Mouse (Mus musculus): ENCODE results near the gene Ptprt. TPM values are rescaled to one million over a fixed set of nuclear protein-coding genes. Genes with fewer than 3 reads are reported as not detected.

Ptprt gene
- polyA plus RNA-seq, 1 experiment from 2014 or later: 0.45 TPM

GRCm38 (mm10) chr2:162080717-162081398 is 580.1 kb downstream of the Ptprt start:
- Histone ChIP-seq H3K9me3 (replicated peaks; ENCODE audit: control insufficient read depth, low read length) (no peaks in the 10 kb centered on the region), H3K4me1 (ENCODE audit: control insufficient read depth, insufficient read depth, low read length) (no peaks in the 10 kb centered on the region), H3K4me2 (ENCODE audit: low read depth, low read length) (no peak overlapping the region), H3K36me3 (ENCODE audit: control insufficient read depth, insufficient read depth) (no peaks in the 10 kb centered on the region), H3K9ac (ENCODE audit: low read length) (no peak overlapping the region), H3K27ac (ENCODE audit: low read length) (no peak overlapping the region), H3K27me3 (ENCODE audit: control insufficient read depth, insufficient read depth, low read length) (no peaks in the 10 kb centered on the region), H3K4me3 (ENCODE audit: low read length) (no peak overlapping the region)
- no peak for ATAC-seq (replicated peaks; ENCODE audit: extremely low read depth, insufficient read depth, low FRiP score)
- 67% methylated on average over 1 of the region's 1 CpGs for WGBS

- no peaks in the 10 kb centered on the region for H3K9me3 ChIP-seq (replicated peaks; ENCODE audit: control insufficient read depth, low read length)
- WGBS: 82% methylated on average over 5 of the region's 5 CpGs
- H3K36me3 ChIP-seq (ENCODE audit: control insufficient read depth, insufficient read depth): no peaks in the 10 kb centered on the region
- H3K4me3 ChIP-seq (ENCODE audit: low read length): no peak overlapping the region
- ATAC-seq (replicated peaks; ENCODE audit: extremely low read depth, insufficient read depth, low FRiP score): no peak
- H3K4me2 ChIP-seq (ENCODE audit: low read depth, low read length): no peak overlapping the region
- H3K27ac ChIP-seq (ENCODE audit: low read length): no peak overlapping the region
- no peaks in the 10 kb centered on the region for H3K4me1 ChIP-seq (ENCODE audit: control insufficient read depth, insufficient read depth, low read length)
- no peaks in the 10 kb centered on the region for H3K27me3 ChIP-seq (ENCODE audit: control insufficient read depth, insufficient read depth, low read length)
- no peak overlapping the region for H3K9ac ChIP-seq (ENCODE audit: low read length)
Observed at GRCm38 (mm10) chr2:162078571-162079280, 582.2 kb downstream of the Ptprt start.

GRCm38 (mm10) chr2:162052816-162053215 is 608.1 kb downstream of the Ptprt start:
- ATAC-seq (replicated peaks; ENCODE audit: extremely low read depth, insufficient read depth, low FRiP score): no peak
- Histone ChIP-seq H3K9me3 (replicated peaks; ENCODE audit: control insufficient read depth, low read length) (no peaks in the 10 kb centered on the region), H3K27me3 (ENCODE audit: control insufficient read depth, insufficient read depth, low read length) (no peaks in the 10 kb centered on the region), H3K36me3 (ENCODE audit: control insufficient read depth, insufficient read depth) (no peaks in the 10 kb centered on the region), H3K4me1 (ENCODE audit: control insufficient read depth, insufficient read depth, low read length) (no peaks in the 10 kb centered on the region), H3K4me3 (ENCODE audit: low read length) (no peak overlapping the region), H3K27ac (ENCODE audit: low read length) (no peak overlapping the region), H3K4me2 (ENCODE audit: low read depth, low read length) (no peak overlapping the region), H3K9ac (ENCODE audit: low read length) (no peak overlapping the region)
- 91% methylated on average over 3 of the region's 3 CpGs for WGBS

GRCm38 (mm10) chr2:162050198-162050597 is 610.7 kb downstream of the Ptprt start:
- Histone ChIP-seq H3K4me1 (ENCODE audit: control insufficient read depth, insufficient read depth, low read length) (no peaks in the 10 kb centered on the region), H3K36me3 (ENCODE audit: control insufficient read depth, insufficient read depth) (no peaks in the 10 kb centered on the region), H3K27me3 (ENCODE audit: control insufficient read depth, insufficient read depth, low read length) (no peaks in the 10 kb centered on the region), H3K9ac (ENCODE audit: low read length) (no peak overlapping the region), H3K27ac (ENCODE audit: low read length) (no peak overlapping the region), H3K4me3 (ENCODE audit: low read length) (no peak overlapping the region), H3K9me3 (replicated peaks; ENCODE audit: control insufficient read depth, low read length) (no peaks in the 10 kb centered on the region), H3K4me2 (ENCODE audit: low read depth, low read length) (no peak overlapping the region)
- no peak for ATAC-seq (replicated peaks; ENCODE audit: extremely low read depth, insufficient read depth, low FRiP score)
- 86% methylated on average over 4 of the region's 4 CpGs for WGBS

GRCm38 (mm10) chr2:162035615-162036014 is 625.3 kb downstream of the Ptprt start:
- no peak overlapping the region for H3K27ac ChIP-seq (ENCODE audit: low read length)
- no peaks in the 10 kb centered on the region for H3K36me3 ChIP-seq (ENCODE audit: control insufficient read depth, insufficient read depth)
- no peak overlapping the region for H3K4me2 ChIP-seq (ENCODE audit: low read depth, low read length)
- no peak overlapping the region for H3K4me3 ChIP-seq (ENCODE audit: low read length)
- no peak for ATAC-seq (replicated peaks; ENCODE audit: extremely low read depth, insufficient read depth, low FRiP score)
- H3K4me1 ChIP-seq (ENCODE audit: control insufficient read depth, insufficient read depth, low read length): no peaks in the 10 kb centered on the region
- no peaks in the 10 kb centered on the region for H3K9me3 ChIP-seq (replicated peaks; ENCODE audit: control insufficient read depth, low read length)
- no peaks in the 10 kb centered on the region for H3K27me3 ChIP-seq (ENCODE audit: control insufficient read depth, insufficient read depth, low read length)
- 49% methylated on average over 4 of the region's 4 CpGs for WGBS
- H3K9ac ChIP-seq (ENCODE audit: low read length): no peak overlapping the region

- Histone ChIP-seq H3K4me2 (ENCODE audit: low read depth, low read length) (no peak overlapping the region), H3K9ac (ENCODE audit: low read length) (no peak overlapping the region), H3K27me3 (ENCODE audit: control insufficient read depth, insufficient read depth, low read length) (no peaks in the 10 kb centered on the region), H3K4me1 (ENCODE audit: control insufficient read depth, insufficient read depth, low read length) (no peaks in the 10 kb centered on the region), H3K36me3 (ENCODE audit: control insufficient read depth, insufficient read depth) (no peaks in the 10 kb centered on the region), H3K27ac (ENCODE audit: low read length) (no peak overlapping the region), H3K9me3 (replicated peaks; ENCODE audit: control insufficient read depth, low read length) (no peaks in the 10 kb centered on the region), H3K4me3 (ENCODE audit: low read length) (no peak overlapping the region)
- WGBS: 55% methylated on average over 4 of the region's 4 CpGs
- ATAC-seq (replicated peaks; ENCODE audit: extremely low read depth, insufficient read depth, low FRiP score): no peak
Observed at GRCm38 (mm10) chr2:162031636-162032035, 629.3 kb downstream of the Ptprt start.

GRCm38 (mm10) chr2:162001016-162001415 is 659.9 kb downstream of the Ptprt start:
- Histone ChIP-seq H3K4me2 (ENCODE audit: low read depth, low read length) (no peak overlapping the region), H3K4me1 (ENCODE audit: control insufficient read depth, insufficient read depth, low read length) (no peaks in the 10 kb centered on the region), H3K27ac (ENCODE audit: low read length) (no peak overlapping the region), H3K36me3 (ENCODE audit: control insufficient read depth, insufficient read depth) (no peaks in the 10 kb centered on the region), H3K9me3 (replicated peaks; ENCODE audit: control insufficient read depth, low read length) (no peaks in the 10 kb centered on the region; the same call in 1 of the 2 replicates), H3K9ac (ENCODE audit: low read length) (no peak overlapping the region), H3K27me3 (ENCODE audit: control insufficient read depth, insufficient read depth, low read length) (no peaks in the 10 kb centered on the region), H3K4me3 (ENCODE audit: low read length) (no peak overlapping the region)
- no peak for ATAC-seq (replicated peaks; ENCODE audit: extremely low read depth, insufficient read depth, low FRiP score)
- WGBS: 64% methylated on average over 7 of the region's 7 CpGs

GRCm38 (mm10) chr2:161982311-161982710 is 678.6 kb downstream of the Ptprt start:
- no peaks in the 10 kb centered on the region for H3K27me3 ChIP-seq (ENCODE audit: control insufficient read depth, insufficient read depth, low read length)
- ATAC-seq (replicated peaks; ENCODE audit: extremely low read depth, insufficient read depth, low FRiP score): no peak

More at GRCm38 (mm10) chr2:161982311-161982710, 678.6 kb downstream of the Ptprt start:
- 71% methylated on average over 3 of the region's 3 CpGs for WGBS
- Histone ChIP-seq H3K27ac (ENCODE audit: low read length) (no peak overlapping the region), H3K4me3 (ENCODE audit: low read length) (no peak overlapping the region), H3K9me3 (replicated peaks; ENCODE audit: control insufficient read depth, low read length) (no peaks in the 10 kb centered on the region), H3K4me2 (ENCODE audit: low read depth, low read length) (no peak overlapping the region), H3K36me3 (ENCODE audit: control insufficient read depth, insufficient read depth) (no peaks in the 10 kb centered on the region), H3K4me1 (ENCODE audit: control insufficient read depth, insufficient read depth, low read length) (no peaks in the 10 kb centered on the region), H3K9ac (ENCODE audit: low read length) (no peak overlapping the region)

All from heart, embryonic 16.5 days (tissue).